Mouse (Mus musculus) neural tube, embryonic 15.5 days (tissue): ENCODE results near the gene Rpl35. TPM values are rescaled to one million over a fixed set of nuclear protein-coding genes. Genes with fewer than 3 reads are reported as not detected.

Experiments
- ATAC-seq: fragments of 200-750 bp; cut with Nextera tagmentation; 2 replicates; pipeline ENCODE4 v1.8.0; 2017; ENCODE audit warnings: mild to moderate bottlenecking, moderate TSS enrichment, moderate library complexity; ENCODE audit not compliant: low FRiP score
- H3K27ac ChIP-seq: fragments of 300-500 bp; sonication (generic); replicated peaks from 2 replicates; pipeline ENCODE4 v1.5.1; 2015; ENCODE audit warnings: mild to moderate bottlenecking, inconsistent platforms
- H3K27me3 ChIP-seq: fragments of 300-500 bp; sonication (generic); replicated peaks from 2 replicates; pipeline ENCODE4 v1.6.1; 2015; ENCODE audit warnings: inconsistent platforms
- H3K36me3 ChIP-seq: fragments of 300-500 bp; sonication (generic); 2 replicates; pipeline ENCODE4 v1.6.1; 2015; ENCODE audit warnings: inconsistent platforms
- H3K4me1 ChIP-seq: fragments of 300-500 bp; sonication (generic); 2 replicates; pipeline ENCODE4 v1.6.1; 2015; ENCODE audit warnings: inconsistent platforms
- H3K4me2 ChIP-seq: fragments of 300-500 bp; sonication (generic); 2 replicates; pipeline ENCODE4 v1.6.1; 2015; ENCODE audit warnings: inconsistent platforms, mild to moderate bottlenecking, moderate library complexity
- H3K4me3 ChIP-seq: fragments of 300-500 bp; sonication (generic); replicated peaks from 2 replicates; pipeline ENCODE4 v1.5.1; 2015; ENCODE audit warnings: mild to moderate bottlenecking, inconsistent platforms
- H3K9ac ChIP-seq: fragments of 300-500 bp; sonication (generic); replicated peaks from 2 replicates; pipeline ENCODE4 v1.6.1; 2015; ENCODE audit warnings: mild to moderate bottlenecking, inconsistent platforms
- H3K9me3 ChIP-seq: fragments of 300-500 bp; sonication (generic); replicated peaks from 2 replicates; pipeline ENCODE4 v1.6.1; 2016; ENCODE audit warnings: inconsistent platforms
- WGBS: fragments of 180-500 bp; shearing (Covaris S2); methylation state at CpG from one replicate; pipeline ENCODE4 v1.1.7; 2015; ENCODE audit warnings: mixed read lengths; 5-methylcytosine and 5-hydroxymethylcytosine counted together
- polyA plus RNA-seq: library from polyadenylated mRNA; unstranded; fragments of >200 nt; fragmentation: Nextera tagmentation; extraction: Ambion mirVana; gene quantifications from 2 replicates; pipeline ENCODE4 v1.2.1, GENCODE M21; 2015

Gene Rpl35
- polyA plus RNA-seq, 1 experiment from 2014 or later, result 636 TPM

- Histone ChIP-seq H3K4me3 (peak overlapping the region; percentile 87), H3K27ac (peak overlapping the region; percentile 94), H3K4me1 (peaks cover 58% of the 10 kb centered on the region), H3K9ac (peak overlapping the region; percentile 98), H3K4me2 (peak overlapping the region; percentile 89), H3K27me3 (no peaks in the 10 kb centered on the region), H3K36me3 (peaks cover 17% of the 10 kb centered on the region), H3K9me3 (no peaks in the 10 kb centered on the region)
- under 1% methylated on average over 44 of the region's 44 CpGs for WGBS
- ATAC-seq, result peak; percentile 90
Observed at GRCm38 (mm10) chr2:39007865-39008264, 2.4 kb upstream of the Rpl35 start.

DNA sequence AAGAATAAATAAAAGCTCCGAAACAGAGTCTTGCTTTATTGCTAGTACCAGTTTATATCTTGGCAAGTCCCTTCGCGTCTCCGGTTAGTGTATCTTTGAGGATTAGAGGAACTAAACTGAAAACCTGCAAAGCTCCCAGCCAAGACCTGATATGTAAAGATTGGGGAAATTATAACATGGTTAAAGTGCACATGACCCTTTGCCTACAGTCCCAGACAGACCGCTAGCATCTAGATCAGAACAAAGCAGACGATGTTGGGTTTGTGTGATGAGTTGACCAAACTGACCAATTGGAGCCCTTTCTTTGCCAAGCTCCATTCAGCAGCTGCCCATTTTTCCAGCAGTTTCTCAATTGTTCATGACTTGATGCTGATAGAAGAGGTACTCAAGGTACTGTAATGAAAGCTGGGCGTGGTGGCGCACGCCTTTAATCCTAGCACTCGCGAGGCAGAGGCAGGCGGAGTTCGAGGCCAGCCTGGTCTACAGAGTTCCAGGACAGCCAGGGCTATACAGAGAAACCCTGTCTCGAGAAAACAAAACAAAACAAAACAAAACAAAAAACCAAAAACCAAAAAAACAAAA, 816 bp upstream of the Rpl35 start:
- Histone ChIP-seq H3K4me3 (peak overlapping the region; percentile 84), H3K9ac (0 out of 2 replicates have a peak overlapping the region, but pooled peaks have one; percentile 75), H3K4me2 (peak overlapping the region; percentile 83), H3K4me1 (peaks cover 65% of the 10 kb centered on the region), H3K9me3 (no peaks in the 10 kb centered on the region), H3K36me3 (peaks cover 23% of the 10 kb centered on the region), H3K27me3 (no peaks in the 10 kb centered on the region), H3K27ac (no peak overlapping the region)
- WGBS, result 92% methylated on average over 14 of the region's 14 CpGs
- no peak for ATAC-seq

DNA sequence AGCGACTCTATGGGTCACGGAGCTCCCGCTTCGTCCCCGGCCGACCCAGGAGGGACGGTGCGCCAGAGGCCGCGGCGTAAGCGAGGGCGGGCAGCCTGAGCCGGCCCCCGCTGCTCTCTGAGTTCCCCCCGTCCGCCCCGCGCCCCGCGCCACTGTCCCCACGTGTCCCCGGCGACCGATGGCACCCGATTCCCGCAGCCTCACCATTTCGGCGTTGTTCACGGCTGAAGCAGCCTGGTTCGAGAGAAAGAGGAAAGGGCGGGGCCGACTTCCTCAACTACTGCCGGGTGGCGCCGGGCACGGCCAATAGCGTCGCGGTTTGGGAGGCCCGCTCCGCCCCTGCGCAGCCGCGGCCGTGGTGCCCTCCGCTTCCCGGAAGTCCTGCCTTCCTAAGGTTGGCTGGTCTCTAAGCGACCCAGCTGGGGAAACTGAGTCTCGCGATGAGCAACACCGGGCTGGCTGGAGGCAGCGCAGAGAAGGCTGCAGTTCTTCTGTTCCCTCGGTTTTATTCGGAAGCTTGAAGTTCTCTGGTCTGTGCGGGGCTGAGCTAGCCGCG, 466 bp downstream of the Rpl35 start, which contains the start of gene Arpc5l:
Gene Arpc5l, plus strand, starts transcription at position 469 of the 556 bp plus-strand sequence.
- Histone ChIP-seq H3K4me1 (peaks cover 56% of the 10 kb centered on the region), H3K27me3 (no peaks in the 10 kb centered on the region), H3K27ac (peak within 1 kb of the TSS; percentile 88), H3K9me3 (no peaks in the 10 kb centered on the region), H3K36me3 (peaks cover 36% of the 10 kb centered on the region), H3K4me2 (peak within 1 kb of the TSS; percentile 83), H3K9ac (peak within 1 kb of the TSS; percentile 88), H3K4me3 (peak within 1 kb of the TSS; percentile 84)
- peak; percentile 86 for ATAC-seq
- under 1% methylated on average over 58 of the region's 58 CpGs for WGBS

GRCm38 (mm10) chr2:39004372-39004771, 1.1 kb downstream of the Rpl35 start:
- 0% methylated on average over 11 of the region's 11 CpGs for WGBS
- Histone ChIP-seq H3K4me3 (peak overlapping the region; percentile 84), H3K27me3 (no peaks in the 10 kb centered on the region), H3K9me3 (no peaks in the 10 kb centered on the region), H3K4me1 (peaks cover 52% of the 10 kb centered on the region), H3K4me2 (peak overlapping the region; percentile 83), H3K9ac (peak overlapping the region; percentile 88), H3K36me3 (peaks cover 40% of the 10 kb centered on the region), H3K27ac (peak overlapping the region; percentile 88)
- no peak for ATAC-seq

DNA sequence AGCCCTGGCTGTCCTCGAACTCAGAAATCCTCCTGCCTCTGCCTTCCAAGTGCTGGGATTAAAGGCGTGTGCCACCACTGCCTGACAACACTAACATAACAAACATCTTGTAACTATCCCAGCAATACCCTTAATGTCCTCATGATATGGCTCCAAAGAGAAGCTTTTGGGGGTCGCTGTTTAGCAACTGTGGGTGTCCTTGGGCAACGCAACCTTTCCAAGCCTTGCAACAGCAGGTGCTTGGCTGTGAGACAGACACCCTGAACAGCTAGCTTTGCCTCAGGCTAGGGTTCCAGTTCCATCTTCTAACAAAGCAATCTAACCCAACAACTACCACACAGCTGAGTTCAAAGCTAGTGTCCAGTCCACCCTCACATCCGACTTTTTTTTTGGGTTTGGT, 1.9 kb downstream of the Rpl35 start:
- no peak for ATAC-seq
- Histone ChIP-seq H3K9me3 (no peaks in the 10 kb centered on the region), H3K4me1 (peaks cover 43% of the 10 kb centered on the region), H3K4me2 (peak overlapping the region; percentile 83), H3K27me3 (no peaks in the 10 kb centered on the region), H3K4me3 (peak overlapping the region; percentile 84), H3K27ac (no peak overlapping the region), H3K36me3 (peaks cover 43% of the 10 kb centered on the region), H3K9ac (peak overlapping the region; percentile 88)
- WGBS, result 74% methylated on average over 5 of the region's 5 CpGs

DNA sequence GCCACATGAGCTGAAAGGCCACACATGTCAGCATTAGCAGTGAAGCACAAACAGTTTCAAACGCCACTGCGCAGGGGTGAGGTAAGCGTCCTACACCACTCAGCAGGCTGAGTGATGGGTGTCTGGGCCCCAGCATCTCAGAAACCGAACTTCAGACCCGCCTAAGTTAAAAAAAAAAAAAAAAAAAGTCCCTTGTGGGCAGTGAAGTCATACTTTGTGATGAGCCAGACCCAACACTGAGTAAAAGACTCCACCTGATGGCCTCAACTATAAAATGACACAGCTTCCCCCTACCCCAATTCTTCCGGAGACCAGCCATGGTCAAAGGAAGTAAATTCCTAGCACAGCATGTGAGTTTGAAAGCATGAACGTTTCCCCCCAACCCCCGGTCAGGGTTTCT, 2.3 kb downstream of the Rpl35 start:
- ATAC-seq, result no peak
- 50% methylated on average over 8 of the region's 8 CpGs for WGBS
- Histone ChIP-seq H3K4me3 (peak overlapping the region; percentile 84), H3K4me1 (peaks cover 46% of the 10 kb centered on the region), H3K36me3 (peaks cover 43% of the 10 kb centered on the region), H3K9ac (peak overlapping the region; percentile 88; the same call in 1 of the 2 replicates), H3K4me2 (peak overlapping the region; percentile 83), H3K27ac (no peak overlapping the region), H3K9me3 (no peaks in the 10 kb centered on the region), H3K27me3 (no peaks in the 10 kb centered on the region)

DNA sequence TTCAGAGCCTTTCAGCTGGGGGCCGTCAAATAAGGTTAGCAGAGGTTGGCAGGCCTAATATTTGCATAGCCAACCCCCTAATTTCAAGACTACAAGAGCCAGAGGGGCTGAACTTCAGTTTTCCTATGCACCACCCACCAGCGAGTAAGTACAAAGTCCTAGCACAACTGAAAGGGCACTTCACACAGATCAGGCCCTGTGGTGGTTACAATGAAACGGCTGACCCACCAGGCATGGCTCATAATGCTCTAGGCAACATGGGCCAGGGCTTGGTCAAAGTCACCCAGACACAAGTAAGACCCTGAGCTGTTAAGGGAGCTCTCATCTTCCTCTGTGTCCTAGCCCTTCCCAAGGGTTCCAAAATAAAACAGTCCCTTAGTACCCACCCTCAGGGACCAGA, 3.6 kb downstream of the Rpl35 start:
- peaks cover 43% of the 10 kb centered on the region for H3K36me3 ChIP-seq
- no peak overlapping the region for H3K4me2 ChIP-seq
- no peaks in the 10 kb centered on the region for H3K9me3 ChIP-seq
- peaks cover 45% of the 10 kb centered on the region for H3K4me1 ChIP-seq
- no peaks in the 10 kb centered on the region; the same call in 1 of the 2 replicates for H3K27me3 ChIP-seq
- H3K4me3 ChIP-seq, result no peak overlapping the region
- H3K9ac ChIP-seq, result no peak overlapping the region
- no peak for ATAC-seq
- WGBS, result 84% methylated on average over 3 of the region's 3 CpGs
- no peak overlapping the region for H3K27ac ChIP-seq

DNA sequence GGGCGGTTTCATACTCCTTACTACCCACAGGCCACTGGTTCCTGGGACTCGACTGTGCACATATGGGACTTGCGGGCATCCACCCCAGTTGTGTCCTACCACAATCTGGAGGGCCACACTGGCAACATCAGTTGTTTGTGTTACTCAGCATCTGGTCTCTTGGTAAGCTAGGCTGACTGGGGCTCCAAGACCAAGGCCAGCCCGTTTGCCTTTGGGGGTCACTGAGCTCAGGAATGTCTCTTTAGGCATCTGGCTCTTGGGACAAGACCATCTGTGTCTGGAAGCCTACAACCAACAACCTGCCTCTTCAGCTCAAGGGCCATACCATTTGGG, 4.9 kb downstream of the Rpl35 start:
- Histone ChIP-seq H3K9me3 (no peaks in the 10 kb centered on the region), H3K4me3 (no peak overlapping the region), H3K27me3 (no peaks in the 10 kb centered on the region; the same call in 1 of the 2 replicates), H3K9ac (no peak overlapping the region), H3K36me3 (peaks cover 43% of the 10 kb centered on the region), H3K4me1 (peaks cover 33% of the 10 kb centered on the region), H3K4me2 (no peak overlapping the region), H3K27ac (no peak overlapping the region)
- ATAC-seq, result no peak
- WGBS, result 92% methylated on average over 4 of the region's 4 CpGs

- 69% methylated on average over 8 of the region's 8 CpGs for WGBS
- H3K27me3 ChIP-seq, result no peaks in the 10 kb centered on the region; the same call in 1 of the 2 replicates
- H3K9ac ChIP-seq, result no peak overlapping the region
- ATAC-seq, result no peak
- peaks cover 43% of the 10 kb centered on the region for H3K36me3 ChIP-seq
- H3K27ac ChIP-seq, result no peak overlapping the region
- H3K9me3 ChIP-seq, result no peaks in the 10 kb centered on the region
- H3K4me1 ChIP-seq, result peaks cover 33% of the 10 kb centered on the region
- no peak overlapping the region for H3K4me3 ChIP-seq
- no peak overlapping the region for H3K4me2 ChIP-seq
Observed at GRCm38 (mm10) chr2:38999910-39000586, 5.4 kb downstream of the Rpl35 start.

DNA sequence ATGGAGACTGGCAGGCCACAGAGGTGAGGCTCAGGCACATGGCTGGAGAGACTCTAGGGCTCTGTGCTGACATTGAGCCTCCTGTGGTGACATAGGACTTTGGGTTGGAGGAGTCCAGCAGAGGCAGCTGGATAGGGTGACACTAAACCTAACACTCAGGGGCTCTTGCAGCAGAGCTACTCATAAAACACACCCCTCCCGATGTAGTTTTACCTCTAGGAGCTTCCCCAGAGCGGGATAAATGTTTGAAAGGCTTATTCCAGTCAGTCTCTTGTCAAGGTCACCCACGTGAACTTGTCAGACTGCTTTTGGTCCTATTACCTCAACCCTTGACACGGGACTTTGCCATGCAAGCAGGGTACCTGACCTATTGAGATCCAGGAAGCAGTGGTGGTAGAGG, 6.0 kb downstream of the Rpl35 start:
- no peak for ATAC-seq
- H3K4me1 ChIP-seq, result peaks cover 33% of the 10 kb centered on the region
- H3K4me3 ChIP-seq, result no peak overlapping the region
- no peaks in the 10 kb centered on the region; the same call in 1 of the 2 replicates for H3K27me3 ChIP-seq
- no peaks in the 10 kb centered on the region for H3K9me3 ChIP-seq
- no peak overlapping the region for H3K27ac ChIP-seq
- H3K4me2 ChIP-seq, result no peak overlapping the region
- WGBS, result 62% methylated on average over 4 of the region's 4 CpGs
- H3K9ac ChIP-seq, result no peak overlapping the region
- H3K36me3 ChIP-seq, result peaks cover 43% of the 10 kb centered on the region

GRCm38 (mm10) chr2:38997386-38998374, 7.7 kb downstream of the Rpl35 start, which contains the start of gene Wdr38:
TSS of gene Wdr38 (plus strand) at chr2:38997476.
- no peak within 1 kb of the TSS; the same call in 1 of the 2 replicates for H3K27ac ChIP-seq
- peak within 1 kb of the TSS; percentile 42 for H3K4me3 ChIP-seq
- H3K9ac ChIP-seq, result peak within 1 kb of the TSS; percentile 50
- no peaks in the 10 kb centered on the region; the same call in 1 of the 2 replicates for H3K27me3 ChIP-seq
- ATAC-seq, result peak; percentile 91
- 15% methylated on average over 33 of the region's 33 CpGs for WGBS
- H3K9me3 ChIP-seq, result no peaks in the 10 kb centered on the region
- H3K4me2 ChIP-seq, result peak within 1 kb of the TSS; percentile 59
- H3K4me1 ChIP-seq, result peaks cover 16% of the 10 kb centered on the region
- peaks cover 33% of the 10 kb centered on the region for H3K36me3 ChIP-seq
